Mouse (Mus musculus) G1E (cell line): ENCODE measurements at regions not wholly inside any gene's neighbourhood (a gene's known extent, or its start where the extent isn't known, plus 50 kb on each side); places are given as distances from the start of the nearest gene placed in this dataset.

ENCODE experiments used
- CTCF ChIP-seq: IDR thresholded peaks from 2 replicates; pipeline ENCODE4 v1.5.1; 2012; ENCODE audit warnings: low read depth, low read length, inconsistent platforms, mixed read lengths
- GATA1 ChIP-seq: IDR thresholded peaks from 2 replicates; pipeline ENCODE4 v1.6.1; 2012; ENCODE audit warnings: borderline replicate concordance, low read length, inconsistent platforms, mixed read lengths
- POLR2AphosphoS5 ChIP-seq: IDR thresholded peaks from 2 replicates; pipeline ENCODE4 v1.6.1; 2012; ENCODE audit warnings: low read depth, low read length, inconsistent platforms; ENCODE audit not compliant: insufficient replicate concordance
- TAL1 ChIP-seq: conservative IDR thresholded peaks from 2 replicates; pipeline ENCODE4 v1.6.1; 2012; ENCODE audit warnings: low read depth, low read length, inconsistent platforms, mixed read lengths

GRCm38 (mm10) chr14:114946321-114946720 lies 145.7 kb upstream of the Gpc5 start:
- no peak for TF ChIP-seq CTCF
- TF ChIP-seq TAL1, result no peak
- no peak for TF ChIP-seq GATA1
- no peak for TF ChIP-seq POLR2AphosphoS5
